8 mouse cellular contexts compared by ENCODE assay signal in the genomic region with DNA sequence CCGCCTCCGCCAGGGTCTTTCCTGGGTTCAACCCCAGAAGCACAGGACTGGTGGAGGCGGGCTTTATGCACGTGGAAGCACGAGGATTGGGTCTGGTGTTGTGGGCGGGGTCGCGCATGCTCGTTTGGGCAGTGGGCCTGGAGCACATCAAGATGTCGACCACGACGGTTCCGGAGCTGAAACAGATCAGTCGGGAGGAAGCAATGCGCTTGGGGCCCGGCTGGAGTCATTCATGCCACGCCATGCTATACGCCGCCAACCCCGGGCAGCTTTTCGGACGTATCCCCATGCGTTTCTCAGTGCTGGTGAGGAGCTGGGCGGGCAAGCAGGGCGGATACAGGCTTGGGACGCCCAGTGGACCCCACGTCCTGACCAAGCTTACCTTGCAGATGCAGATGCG. TPM values are rescaled to one million over a fixed set of nuclear protein-coding genes. Genes with fewer than 3 reads are reported as not detected.
DNase-seq lines count a peak whose midpoint lies in the region; ATAC-seq and TF ChIP-seq lines count a peak whose summit lies in the region.

No protein-coding gene starts in this region.

- TF ChIP-seq POLR2A in testis, adult 2 months (IDR thresholded peaks at IDR 0.05; ENCODE audit: control insufficient read depth, low read depth, low read length) = peak; percentile 92

- H3K4me1 ChIP-seq in forebrain, embryonic 11.5 days (replicated peaks; ENCODE audit: control insufficient read depth, insufficient read depth, low read length) = peaks cover 3% of the 10 kb centered on the region; the same call in 1 of the 2 replicates
- H3K4me1 ChIP-seq in heart, postnatal 0 days (ENCODE audit: control insufficient read depth, insufficient read depth) = peaks cover 11% of the 10 kb centered on the region
- peaks cover 7% of the 10 kb centered on the region for H3K4me1 ChIP-seq in liver, embryonic 16.5 days (ENCODE audit: control insufficient read depth, low read depth, low read length)
- H3K4me1 ChIP-seq in neural tube, embryonic 13.5 days (replicated peaks) = peaks cover 24% of the 10 kb centered on the region
- H3K4me1 ChIP-seq in testis, adult 2 months (ENCODE audit: control insufficient read depth, insufficient read depth, low read length) = peaks cover 29% of the 10 kb centered on the region

- H3K4me2 ChIP-seq in forebrain, embryonic 11.5 days (ENCODE audit: low read depth, low read length, severe bottlenecking) = peak overlapping the region; percentile 95
- peak overlapping the region; percentile 99 for H3K4me2 ChIP-seq in heart, postnatal 0 days (ENCODE audit: low read depth, low read length)
- H3K4me2 ChIP-seq in liver, embryonic 16.5 days (ENCODE audit: low read depth, low read length) = peak overlapping the region; percentile 94
- H3K4me2 ChIP-seq in neural tube, embryonic 13.5 days = peak overlapping the region; percentile 94

- peak; percentile 98 for ATAC-seq in forebrain, embryonic 11.5 days (replicated peaks; ENCODE audit: low FRiP score)
- peak; percentile 93 for ATAC-seq in heart, postnatal 0 days (ENCODE audit: insufficient read depth, low read depth)
- peak; percentile 91 for ATAC-seq in liver, embryonic 16.5 days (ENCODE audit: low read depth)
- ATAC-seq in neural tube, embryonic 13.5 days (ENCODE audit: low read depth) = peak; percentile 96

- TF ChIP-seq CTCF in heart, postnatal 0 days (IDR thresholded peaks at IDR 0.05; ENCODE audit: low read depth) = no peak
- no peak for TF ChIP-seq CTCF in testis, adult 2 months (IDR thresholded peaks at IDR 0.05; ENCODE audit: control insufficient read depth, insufficient read depth, insufficient replicate concordance, low read depth, low read length)

- no peaks in the 10 kb centered on the region for H3K27me3 ChIP-seq in forebrain, embryonic 11.5 days (ENCODE audit: control insufficient read depth, insufficient read depth, low read length)
- H3K27me3 ChIP-seq in heart, postnatal 0 days (ENCODE audit: control insufficient read depth, insufficient read depth, low read length) = no peaks in the 10 kb centered on the region
- H3K27me3 ChIP-seq in liver, embryonic 16.5 days (ENCODE audit: control insufficient read depth, insufficient read depth, low read depth, low read length) = no peaks in the 10 kb centered on the region
- H3K27me3 ChIP-seq in neural tube, embryonic 13.5 days = no peaks in the 10 kb centered on the region
- no peaks in the 10 kb centered on the region for H3K27me3 ChIP-seq in testis, adult 2 months (ENCODE audit: control insufficient read depth, insufficient read depth, low read length)

- H3K27ac ChIP-seq in forebrain, embryonic 11.5 days (ENCODE audit: low read depth, low read length) = peak overlapping the region; percentile 5; the same call in 1 of the 2 replicates
- peak overlapping the region; percentile 85 for H3K27ac ChIP-seq in heart, postnatal 0 days (ENCODE audit: low read depth)
- peak overlapping the region; percentile 81 for H3K27ac ChIP-seq in liver, embryonic 16.5 days (ENCODE audit: low read length)
- peak overlapping the region; percentile 90 for H3K27ac ChIP-seq in neural tube, embryonic 13.5 days (replicated peaks)
- peak overlapping the region; percentile 94 for H3K27ac ChIP-seq in testis, adult 2 months (ENCODE audit: control insufficient read depth, insufficient read depth, low read depth, low read length)

- H3K9ac ChIP-seq in forebrain, embryonic 11.5 days (ENCODE audit: low read length) = peak overlapping the region; percentile 72
- peak overlapping the region; percentile 94 for H3K9ac ChIP-seq in heart, postnatal 0 days (replicated peaks; ENCODE audit: low read depth, low read length)
- H3K9ac ChIP-seq in liver, embryonic 16.5 days (ENCODE audit: low read depth, low read length) = peak overlapping the region; percentile 83
- H3K9ac ChIP-seq in neural tube, embryonic 13.5 days = peak overlapping the region; percentile 96

- H3K4me3 ChIP-seq in forebrain, embryonic 11.5 days (ENCODE audit: low read depth, low read length) = peak overlapping the region; percentile 54
- H3K4me3 ChIP-seq in heart, postnatal 0 days (ENCODE audit: low read depth, low read length) = peak overlapping the region; percentile 92
- H3K4me3 ChIP-seq in liver, embryonic 16.5 days (ENCODE audit: low read depth, low read length) = peak overlapping the region; percentile 83
- H3K4me3 ChIP-seq in neural tube, embryonic 13.5 days = peak overlapping the region; percentile 94
- H3K4me3 ChIP-seq in testis, adult 2 months (ENCODE audit: control insufficient read depth, low read depth, low read length) = peak overlapping the region; percentile 99

- under 1% methylated on average over 28 of the region's 28 CpGs for WGBS in forebrain, embryonic 11.5 days
- WGBS in heart, postnatal 0 days = 0% methylated on average over 28 of the region's 28 CpGs
- under 1% methylated on average over 28 of the region's 28 CpGs for WGBS in liver, embryonic 16.5 days (ENCODE audit: insufficient replicate concordance)
- WGBS in neural tube, embryonic 13.5 days = 1% methylated on average over 28 of the region's 28 CpGs

- DNase-seq in CD8-positive naive resting alpha-beta T cell, adult 2 months (ENCODE audit: low read depth in 2 of 2, low spot score in 2 of 2) = peak; percentile 93 to 96
- DNase-seq in c-Kit-positive CD71-positive TER-119-negative erythroid progenitor cells, embryonic 14.5 days (ENCODE audit: low read depth) = peak; percentile 87
- peak; percentile 96 for DNase-seq in forebrain, embryonic 11.5 days (ENCODE audit: low spot score)
- peak; percentile 91 for DNase-seq in heart, postnatal 0 days (ENCODE audit: low spot score)
- DNase-seq in kidney, postnatal 4 days = peak; percentile 98 to 99

- H3K36me3 ChIP-seq in forebrain, embryonic 11.5 days (ENCODE audit: control insufficient read depth, insufficient read depth, low read length) = peaks cover 12% of the 10 kb centered on the region; the same call in 1 of the 2 replicates
- H3K36me3 ChIP-seq in heart, postnatal 0 days (replicated peaks; ENCODE audit: control insufficient read depth, insufficient read depth, low read length) = peaks cover 75% of the 10 kb centered on the region
- peaks cover 18% of the 10 kb centered on the region for H3K36me3 ChIP-seq in liver, embryonic 16.5 days (ENCODE audit: control insufficient read depth, insufficient read depth)
- peaks cover 80% of the 10 kb centered on the region for H3K36me3 ChIP-seq in neural tube, embryonic 13.5 days
- peaks cover 3% of the 10 kb centered on the region; the same call in 1 of the 2 replicates for H3K36me3 ChIP-seq in testis, adult 2 months (ENCODE audit: control insufficient read depth, insufficient read depth, low read length)

- TF ChIP-seq EP300 in heart, postnatal 0 days (IDR thresholded peaks at IDR 0.05; ENCODE audit: low read depth) = no peak

- no peaks in the 10 kb centered on the region for H3K9me3 ChIP-seq in forebrain, embryonic 11.5 days (ENCODE audit: control insufficient read depth, low read length)
- no peaks in the 10 kb centered on the region for H3K9me3 ChIP-seq in heart, postnatal 0 days (replicated peaks; ENCODE audit: control insufficient read depth, low read length)
- H3K9me3 ChIP-seq in liver, embryonic 16.5 days (replicated peaks; ENCODE audit: control insufficient read depth, low read length) = no peaks in the 10 kb centered on the region
- H3K9me3 ChIP-seq in neural tube, embryonic 13.5 days = no peaks in the 10 kb centered on the region

RNA-seq across cellular contexts. Expression of gene Nudt16l1, which starts 0.4 kb away (rescaled TPM):
- 120 and 137 TPM in 2 replicates for polyA plus RNA-seq in forebrain, embryonic 11.5 days (2014; fragmentation: Nextera tagmentation; extraction: Ambion mirVana)
- total RNA-seq in heart, postnatal 0 days (2014; rRNA removed; ENCODE audit: low replicate concordance) = 35.5 and 44.0 TPM in 2 replicates
- polyA plus RNA-seq in heart, postnatal 0 days (2015; fragmentation: Nextera tagmentation; extraction: Ambion mirVana) = 96.0 and 101 TPM in 2 replicates
- polyA plus RNA-seq in liver, embryonic 16.5 days (2015; fragmentation: Nextera tagmentation; extraction: Ambion mirVana) = 47.8 and 49.1 TPM in 2 replicates
- 134 and 143 TPM in 2 replicates for polyA plus RNA-seq in neural tube, embryonic 13.5 days (2015; fragmentation: Nextera tagmentation; extraction: Ambion mirVana)
- polyA plus RNA-seq in testis, adult 2 months (2012; rRNA removed) = 43.1 and 44.3 TPM in 2 replicates

RNA-seq across cellular contexts. Expression of gene Anks3, which starts 25.0 kb away (rescaled TPM):
- 50.4 and 52.4 TPM in 2 replicates for polyA plus RNA-seq in forebrain, embryonic 11.5 days (2014; fragmentation: Nextera tagmentation; extraction: Ambion mirVana)
- total RNA-seq in heart, postnatal 0 days (2014; rRNA removed; ENCODE audit: low replicate concordance) = 18.0 and 22.7 TPM in 2 replicates
- 18.6 and 21.2 TPM in 2 replicates for polyA plus RNA-seq in heart, postnatal 0 days (2015; fragmentation: Nextera tagmentation; extraction: Ambion mirVana)
- 16.5 and 16.7 TPM in 2 replicates for polyA plus RNA-seq in liver, embryonic 16.5 days (2015; fragmentation: Nextera tagmentation; extraction: Ambion mirVana)
- 64.0 and 67.0 TPM in 2 replicates for polyA plus RNA-seq in neural tube, embryonic 13.5 days (2015; fragmentation: Nextera tagmentation; extraction: Ambion mirVana)
- polyA plus RNA-seq in testis, adult 2 months (2012; rRNA removed) = 39.3 and 41.5 TPM in 2 replicates

RNA-seq across cellular contexts. Expression of gene Mgrn1, which starts 52.9 kb away (rescaled TPM):
- polyA plus RNA-seq in forebrain, embryonic 11.5 days (2014; fragmentation: Nextera tagmentation; extraction: Ambion mirVana) = 69.9 and 77.2 TPM in 2 replicates
- total RNA-seq in heart, postnatal 0 days (2014; rRNA removed; ENCODE audit: low replicate concordance) = 214 and 223 TPM in 2 replicates
- 138 and 159 TPM in 2 replicates for polyA plus RNA-seq in heart, postnatal 0 days (2015; fragmentation: Nextera tagmentation; extraction: Ambion mirVana)
- polyA plus RNA-seq in liver, embryonic 16.5 days (2015; fragmentation: Nextera tagmentation; extraction: Ambion mirVana) = 28.2 and 30.4 TPM in 2 replicates
- 105 and 110 TPM in 2 replicates for polyA plus RNA-seq in neural tube, embryonic 13.5 days (2015; fragmentation: Nextera tagmentation; extraction: Ambion mirVana)
- polyA plus RNA-seq in testis, adult 2 months (2012; rRNA removed) = 29.1 and 29.6 TPM in 2 replicates

RNA-seq across cellular contexts. Expression of gene Sept12, which starts 58.7 kb away (rescaled TPM):
- not detected in 2 replicates for polyA plus RNA-seq in forebrain, embryonic 11.5 days (2014; fragmentation: Nextera tagmentation; extraction: Ambion mirVana)
- not detected in 2 replicates for total RNA-seq in heart, postnatal 0 days (2014; rRNA removed; ENCODE audit: low replicate concordance)
- not detected in 2 replicates for polyA plus RNA-seq in heart, postnatal 0 days (2015; fragmentation: Nextera tagmentation; extraction: Ambion mirVana)
- not detected in 2 replicates for polyA plus RNA-seq in liver, embryonic 16.5 days (2015; fragmentation: Nextera tagmentation; extraction: Ambion mirVana)
- polyA plus RNA-seq in neural tube, embryonic 13.5 days (2015; fragmentation: Nextera tagmentation; extraction: Ambion mirVana) = not detected in 2 replicates
- polyA plus RNA-seq in testis, adult 2 months (2012; rRNA removed) = 558 and 561 TPM in 2 replicates

RNA-seq across cellular contexts. Expression of gene Ubald1, which starts 58.9 kb away (rescaled TPM):
- polyA plus RNA-seq in forebrain, embryonic 11.5 days (2014; fragmentation: Nextera tagmentation; extraction: Ambion mirVana) = 23.9 TPM in 2 replicates
- total RNA-seq in heart, postnatal 0 days (2014; rRNA removed; ENCODE audit: low replicate concordance) = 11.7 and 27.6 TPM in 2 replicates
- 18.3 and 18.8 TPM in 2 replicates for polyA plus RNA-seq in heart, postnatal 0 days (2015; fragmentation: Nextera tagmentation; extraction: Ambion mirVana)
- polyA plus RNA-seq in liver, embryonic 16.5 days (2015; fragmentation: Nextera tagmentation; extraction: Ambion mirVana) = 10.8 and 13.3 TPM in 2 replicates
- 54.4 and 66.3 TPM in 2 replicates for polyA plus RNA-seq in neural tube, embryonic 13.5 days (2015; fragmentation: Nextera tagmentation; extraction: Ambion mirVana)
- 65.2 and 75.6 TPM in 2 replicates for polyA plus RNA-seq in testis, adult 2 months (2012; rRNA removed)

Comparison
In these comparisons a context has a peak if more than half of its experiments do, and no peak if none do; other contexts are left out.
1. Peak in every context shown above with its lines: DNase-seq, ATAC-seq, H3K4me3 ChIP-seq and H3K27ac ChIP-seq.
2. H3K27ac ChIP-seq: peak in every context shown above with its lines; median percentile 94 in testis, adult 2 months; 90 in neural tube, embryonic 13.5 days; 85 in heart, postnatal 0 days; 81 in liver, embryonic 16.5 days; 5 in forebrain, embryonic 11.5 days.